ENCODE assay signal across 9 mouse cellular contexts in the genomic region with DNA sequence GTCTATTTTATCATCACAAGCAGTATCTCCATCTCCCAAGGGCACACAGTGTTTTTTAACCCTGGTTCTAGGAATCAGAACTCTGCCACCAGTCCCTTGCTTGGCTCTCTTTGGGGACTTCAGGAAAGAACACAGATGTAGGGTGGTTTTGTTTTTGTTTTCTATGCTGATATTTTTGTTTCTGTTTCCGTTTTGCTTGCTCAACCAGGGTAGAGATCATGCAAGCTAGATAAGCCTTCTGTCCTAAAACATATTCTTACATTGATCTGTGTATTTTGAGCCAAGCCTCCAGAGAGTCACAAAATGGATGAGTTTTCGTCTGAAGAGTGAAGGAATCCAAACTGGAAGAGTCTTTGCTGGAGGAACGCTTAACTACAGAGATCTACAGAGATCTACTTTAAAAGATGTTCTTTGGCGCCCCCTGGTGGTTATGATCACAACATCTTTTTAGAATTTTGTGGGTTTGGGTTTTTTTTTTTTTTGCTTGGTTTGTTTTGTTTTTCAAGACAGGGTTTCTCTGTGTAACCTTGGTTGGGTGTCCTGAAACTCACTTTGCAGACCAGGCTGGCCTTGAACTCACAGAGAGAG. TPM values are rescaled to one million over a fixed set of nuclear protein-coding genes. Genes with fewer than 3 reads are reported as not detected.
DNase-seq lines count a peak whose midpoint lies in the region; TF ChIP-seq lines count a peak whose summit lies in the region.
"Had no signal": no experiment of that assay in that cellular context is flagged by ENCODE, and none has a peak within 500 bp of the region (broad histone marks: within the 10 kb centered on the region; RNA-seq: fewer than 3 reads in every experiment).

No protein-coding gene starts in this region.

- H3K4me1 ChIP-seq in bone marrow, adult 2 months (ENCODE audit: control insufficient read depth, insufficient read depth, low read length), result no peaks in the 10 kb centered on the region; the same call in 1 of the 2 replicates
- H3K4me1 ChIP-seq: midbrain, embryonic 12.5 days had no signal

- H3K27ac ChIP-seq in bone marrow, adult 2 months (ENCODE audit: control insufficient read depth, insufficient read depth, low read depth, low read length, poor library complexity), result no peak overlapping the region
- H3K27ac ChIP-seq: midbrain, embryonic 12.5 days had no signal

- TF ChIP-seq POLR2A in bone marrow, adult 2 months (IDR thresholded peaks at IDR 0.05; ENCODE audit: borderline replicate concordance, control insufficient read depth, low read depth, low read length), result no peak

- no peak for TF ChIP-seq CTCF in bone marrow, adult 2 months (IDR thresholded peaks at IDR 0.05; ENCODE audit: control insufficient read depth, insufficient read depth, low read length)

- 8% methylated on average over 4 of the region's 4 CpGs for WGBS in bone marrow, adult 2 months

- DNase-seq in gastrocnemius, adult 18-20 months (ENCODE audit: low spot score), result peak; percentile 76
- DNase-seq in gastrocnemius, postnatal 25 days, result no peak
- peak; percentile 84 for DNase-seq in CD4-positive helper T cell, adult 2 months (ENCODE audit: low read depth, low spot score)
- DNase-seq in fibroblast of lung, adult 2 months (ENCODE audit: low read depth), result peak; percentile 52
- DNase-seq in kidney, postnatal 14 days, result peak; percentile 80
- peak; percentile 13 to 63 for DNase-seq in lung, adult 18-20 months
- peak; percentile 87 for DNase-seq in right cerebral cortex, postnatal 14 days

- H3K4me3 ChIP-seq in bone marrow, adult 2 months (replicated peaks; ENCODE audit: control insufficient read depth, low read depth, low read length), result peak overlapping the region; percentile 29
- H3K4me3 ChIP-seq: midbrain, embryonic 12.5 days had no signal

RNA-seq across cellular contexts. Expression of gene Mrtfa, which starts 8.9 kb away (rescaled TPM):
- 10 to 100 TPM; 17.5 to 17.7 TPM for total RNA-seq in gastrocnemius, adult 18-20 months (2021)
- 10 to 100 TPM; 18.9 to 20.5 TPM for total RNA-seq in gastrocnemius, postnatal 25 days (2021)
- polyA plus RNA-seq in bone marrow, adult 2 months (2011; ENCODE audit: insufficient read depth, insufficient read length, low replicate concordance, missing spikeins), result 19.4 and 53.7 TPM in 2 replicates

RNA-seq across cellular contexts. Expression of gene Mchr1, which starts 35.8 kb away (rescaled TPM):
- total RNA-seq in gastrocnemius, adult 18-20 months (2021), result 1 to 10 TPM; 1.5 to 3.3 TPM
- total RNA-seq in gastrocnemius, postnatal 25 days (2021), result 1 to 10 TPM; 2.4 to 3.6 TPM
- polyA plus RNA-seq in bone marrow, adult 2 months (2011; ENCODE audit: insufficient read depth, insufficient read length, low replicate concordance, missing spikeins), result not detected in 2 replicates
